Mouse (Mus musculus) embryo, embryonic 9.5 days (tissue): ENCODE data around the gene Atp6v0a2.

Experiments used
- DNase-seq: peaks from one replicate; pipeline ENCODE4 v3.0.0-alpha.2; 2017; ENCODE audit errors: extremely low spot score

Gene Atp6v0a2

DNA sequence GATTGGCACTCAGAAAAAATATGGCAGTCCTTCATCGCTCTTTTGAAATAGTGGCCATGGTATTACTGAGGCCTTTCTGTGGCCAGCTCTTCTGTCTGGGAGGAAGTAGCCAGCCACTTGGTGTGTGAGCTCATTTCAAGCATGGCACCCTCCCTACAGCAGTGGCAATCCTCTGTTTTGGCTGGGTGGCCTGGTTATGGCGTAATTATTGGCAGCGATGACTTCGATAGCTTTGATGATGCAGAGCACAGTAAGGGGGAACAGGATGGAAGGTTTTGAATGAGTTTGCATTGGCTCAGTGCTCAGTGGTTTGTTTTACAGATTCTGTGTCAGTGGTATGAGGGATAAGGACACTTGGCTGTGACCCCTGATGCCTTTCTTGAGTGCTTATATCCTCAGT, 8.3 kb downstream of the Atp6v0a2 start:
- DNase-seq, result no peak

DNA sequence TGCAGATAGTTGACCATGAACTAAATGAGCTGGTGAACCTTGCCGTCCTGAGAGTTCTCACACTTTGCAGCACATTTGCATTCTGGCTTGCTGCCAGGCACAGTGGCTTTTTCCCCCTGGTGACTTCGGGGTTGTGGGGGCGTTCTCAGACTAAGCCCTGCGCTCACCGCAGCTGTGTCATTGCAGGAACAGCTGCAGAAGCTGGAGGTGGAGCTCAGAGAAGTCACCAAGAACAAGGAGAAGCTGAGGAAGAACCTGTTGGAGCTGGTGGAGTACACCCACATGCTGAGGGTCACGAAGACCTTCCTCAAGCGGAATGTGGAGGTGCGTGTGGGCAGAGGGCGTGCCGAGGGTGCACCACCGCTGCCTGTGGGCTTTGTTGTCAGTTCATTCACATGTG, 8.9 kb downstream of the Atp6v0a2 start:
- DNase-seq, result no peak

DNA sequence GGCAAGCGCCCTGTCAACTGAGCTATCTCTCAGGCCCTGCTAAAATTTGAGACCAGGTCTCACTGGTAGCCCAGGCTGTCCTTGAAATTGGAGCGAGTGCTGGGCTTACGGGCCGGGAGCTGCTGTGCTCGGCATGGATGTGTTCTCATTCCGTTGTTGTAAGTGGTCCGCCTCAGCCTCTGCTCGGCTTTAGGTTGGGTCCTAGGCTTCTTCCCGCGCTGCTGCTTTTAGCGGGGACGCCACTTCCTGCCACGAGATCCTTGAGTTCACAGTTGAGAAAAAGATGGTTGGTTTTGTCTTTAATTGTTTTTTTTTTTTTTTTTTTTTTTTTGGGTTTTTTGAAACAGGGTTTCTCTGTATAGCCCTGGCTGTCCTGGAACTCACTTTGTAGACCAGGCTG, 9.5 kb downstream of the Atp6v0a2 start:
- no peak for DNase-seq

DNA sequence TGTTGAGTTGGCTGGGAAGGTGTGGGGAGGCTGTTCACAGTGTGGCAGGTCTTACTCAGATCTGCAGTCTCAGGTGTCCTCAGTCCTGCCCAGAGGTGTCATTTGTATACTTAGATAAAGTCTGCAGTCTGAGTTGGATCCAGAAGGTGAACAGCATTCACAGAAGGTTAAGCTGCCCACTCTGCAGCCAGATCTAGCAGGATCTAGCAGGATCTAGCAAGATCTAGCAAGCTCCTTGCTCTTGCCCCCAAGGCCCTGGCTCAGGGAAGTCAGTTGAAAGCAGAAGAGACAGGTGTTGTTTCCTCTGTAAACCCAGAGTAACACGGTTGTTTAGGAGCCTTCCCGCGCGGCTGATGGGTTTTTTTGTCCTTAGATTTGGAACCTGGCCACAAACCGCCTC, 85.4 kb downstream of the Atp6v0a2 start:
- no peak for DNase-seq

DNA sequence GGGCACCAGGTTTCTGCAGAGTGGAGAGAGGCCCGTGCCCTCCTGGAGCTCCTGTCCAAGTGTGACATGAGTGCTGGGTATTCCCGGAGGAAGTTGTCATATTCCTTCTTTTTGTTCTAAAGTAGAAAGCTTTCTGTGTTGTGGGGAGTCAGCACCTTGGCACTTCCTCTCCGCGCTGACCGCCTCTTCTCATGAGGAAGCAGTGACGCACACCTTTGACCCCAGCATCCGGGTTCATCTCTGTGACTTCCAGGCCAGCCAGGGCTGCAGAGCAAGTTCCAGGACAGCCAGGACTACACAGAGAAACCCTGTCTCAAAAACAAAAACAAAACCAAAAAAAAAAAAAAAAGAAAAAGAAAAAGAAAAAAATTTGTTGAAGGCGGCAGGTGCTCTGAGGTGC, 86.8 kb downstream of the Atp6v0a2 start:
- no peak for DNase-seq

DNA sequence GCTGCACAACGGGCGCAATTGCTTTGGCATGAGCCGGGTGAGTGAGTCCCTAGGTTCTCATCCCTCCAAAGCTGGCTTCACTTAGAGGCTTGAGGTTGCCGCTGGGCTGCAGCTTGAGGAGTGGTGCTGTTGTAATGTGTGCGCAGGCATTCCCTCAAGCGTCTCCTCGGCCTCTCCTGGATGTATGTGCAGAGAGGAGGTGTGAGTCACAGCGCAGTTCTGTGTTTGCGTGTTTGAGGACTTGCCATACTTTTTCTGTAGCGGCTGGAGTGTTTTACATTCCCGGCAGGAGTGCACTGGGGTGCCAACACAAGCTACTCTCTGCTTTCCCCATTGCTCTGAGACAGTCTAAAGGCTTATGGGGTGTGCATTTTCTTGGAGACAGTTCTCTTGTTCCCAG, 89.6 kb downstream of the Atp6v0a2 start:
- no peak for DNase-seq

DNA sequence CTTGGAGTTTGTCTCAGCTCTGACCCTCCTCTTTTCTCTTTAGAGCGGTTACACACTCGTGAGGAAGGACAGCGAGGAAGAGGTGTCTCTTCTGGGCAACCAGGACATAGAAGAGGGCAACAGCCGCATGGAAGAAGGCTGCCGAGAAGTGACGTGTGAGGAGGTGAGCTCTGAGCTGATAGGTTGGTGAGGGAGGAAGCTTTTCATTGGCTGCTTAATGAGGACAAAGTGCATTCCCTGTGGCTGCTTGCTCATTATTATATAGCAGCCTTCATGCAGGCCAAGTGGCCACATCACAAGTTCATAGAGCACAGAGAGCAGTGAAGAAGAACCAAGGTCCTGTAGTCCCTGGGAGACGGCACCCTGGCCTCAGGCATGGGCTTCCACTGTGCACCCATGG, 90.0 kb downstream of the Atp6v0a2 start:
- DNase-seq, result no peak

DNA sequence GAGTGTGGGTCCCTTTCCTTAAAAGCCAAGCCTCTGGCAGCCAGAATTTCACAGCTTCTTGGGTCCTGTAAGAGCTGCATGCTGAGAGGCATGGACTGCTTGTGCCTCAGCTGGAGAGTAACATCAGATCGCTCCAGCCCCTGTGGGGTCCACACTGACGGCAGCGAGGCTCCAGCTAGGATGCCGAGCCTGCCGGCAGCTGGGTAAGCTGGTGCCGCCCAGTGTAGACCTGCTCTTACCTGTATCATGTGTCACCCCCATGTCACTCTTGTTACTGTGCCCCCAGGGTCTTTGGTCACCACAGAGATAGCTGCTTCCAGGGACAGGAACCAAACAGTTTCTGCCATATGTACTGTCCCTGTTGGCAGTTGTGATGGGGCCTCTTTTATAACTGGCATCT, 94.7 kb downstream of the Atp6v0a2 start:
- DNase-seq, result no peak

DNA sequence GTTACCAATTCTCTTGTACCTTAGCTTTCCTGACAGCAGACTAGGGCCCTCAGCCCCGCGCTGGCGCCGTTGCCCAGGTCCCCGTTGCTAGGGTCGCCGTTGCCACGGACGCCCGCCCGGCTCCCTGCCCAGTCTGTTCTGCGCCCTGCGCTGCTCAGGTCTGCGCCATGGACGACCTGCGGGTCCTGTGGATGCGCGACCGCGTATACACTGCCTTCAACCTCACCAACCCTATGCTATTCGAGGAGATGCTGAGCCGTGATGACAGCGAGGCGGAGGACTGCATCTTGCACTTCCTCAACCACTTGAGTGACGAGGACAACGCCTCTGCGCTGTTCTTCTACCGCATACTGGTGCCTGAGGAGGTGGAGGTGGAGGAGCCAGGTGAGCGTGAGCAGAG, 96.6 kb downstream of the Atp6v0a2 start, which contains the start of gene Dnah10:
Gene Dnah10 (plus strand): TSS at position 89 of the 400 bp plus-strand sequence.
- DNase-seq, result peak; percentile 22

DNA sequence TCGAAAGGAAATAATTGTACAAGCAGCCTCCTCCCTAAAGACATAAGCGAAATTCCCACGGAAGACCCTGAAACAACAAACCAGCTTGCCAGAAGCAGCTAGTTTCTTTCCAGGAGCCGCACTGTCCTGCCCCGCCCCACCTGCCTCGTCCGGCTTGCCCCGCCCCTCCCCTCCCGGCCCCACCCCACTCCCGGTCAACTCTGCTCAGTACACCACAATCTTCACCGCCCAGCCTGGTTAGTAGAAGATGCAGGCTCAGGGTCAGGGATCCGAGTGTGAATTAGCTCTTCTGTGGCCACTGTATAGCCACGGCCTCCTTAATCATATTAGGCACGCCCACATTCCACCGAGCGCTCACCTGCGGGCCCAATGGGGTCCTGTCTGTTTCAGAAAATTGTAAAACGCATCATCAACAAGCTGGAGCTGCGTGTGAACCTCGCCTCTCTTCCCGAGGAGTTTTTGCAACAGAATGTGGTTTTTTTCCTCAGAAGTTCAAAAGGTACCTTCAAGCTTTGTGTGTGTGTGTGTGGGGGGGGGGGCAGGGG, 101.4 kb downstream of the Atp6v0a2 start:
- DNase-seq, result no peak

DNA sequence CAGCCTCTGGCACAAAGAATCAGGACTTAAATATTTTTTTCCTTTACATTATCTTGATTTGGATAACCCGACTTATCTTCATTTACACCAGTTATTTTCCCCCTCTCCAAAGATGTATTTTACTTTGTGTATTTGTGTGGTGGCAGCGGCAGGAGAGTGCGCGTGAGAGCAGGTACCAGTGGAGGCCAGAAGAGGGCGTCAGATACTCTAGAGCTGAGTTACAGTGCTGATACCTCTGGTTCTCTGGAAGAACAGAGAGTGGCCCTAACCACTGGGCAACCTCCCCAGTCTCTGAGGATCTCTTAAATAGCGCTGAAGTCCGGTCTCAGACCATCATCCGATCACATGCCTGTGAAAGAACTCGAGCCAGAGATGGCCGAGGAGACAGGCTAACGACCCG, 105.6 kb downstream of the Atp6v0a2 start:
- DNase-seq, result no peak

DNA sequence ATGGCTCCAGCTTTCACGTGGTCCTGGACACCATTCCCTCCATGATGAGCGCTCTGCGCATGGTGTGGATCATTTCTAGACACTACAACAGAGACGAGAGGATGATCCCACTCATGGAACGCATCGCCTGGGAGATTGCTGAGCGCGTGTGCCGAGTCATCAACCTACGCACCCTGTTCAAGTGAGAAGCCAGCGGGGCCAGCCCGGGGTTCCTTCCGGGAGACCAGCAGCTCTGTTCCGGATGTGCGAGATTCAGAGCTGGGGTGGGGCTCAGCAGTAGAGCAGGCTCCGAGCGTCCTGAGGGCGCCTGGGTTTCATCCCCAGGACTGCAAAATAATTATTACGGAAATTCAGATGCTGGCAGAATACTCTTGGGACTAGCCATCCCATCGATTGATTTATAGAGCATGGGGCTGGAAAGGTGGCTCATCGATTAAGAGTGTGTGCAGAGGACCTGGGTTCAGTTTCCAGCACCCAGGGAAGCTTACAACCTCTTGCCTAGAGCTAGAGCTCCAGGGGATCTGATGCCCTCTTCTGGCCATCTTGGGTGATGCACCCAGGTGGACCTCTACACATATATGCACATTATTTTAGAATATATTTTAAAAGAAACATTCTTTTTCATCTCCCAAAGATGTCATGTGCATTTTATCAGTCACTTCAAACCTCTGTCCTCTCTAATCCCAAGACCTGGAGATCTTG, 113.7 kb downstream of the Atp6v0a2 start:
- no peak for DNase-seq

DNA sequence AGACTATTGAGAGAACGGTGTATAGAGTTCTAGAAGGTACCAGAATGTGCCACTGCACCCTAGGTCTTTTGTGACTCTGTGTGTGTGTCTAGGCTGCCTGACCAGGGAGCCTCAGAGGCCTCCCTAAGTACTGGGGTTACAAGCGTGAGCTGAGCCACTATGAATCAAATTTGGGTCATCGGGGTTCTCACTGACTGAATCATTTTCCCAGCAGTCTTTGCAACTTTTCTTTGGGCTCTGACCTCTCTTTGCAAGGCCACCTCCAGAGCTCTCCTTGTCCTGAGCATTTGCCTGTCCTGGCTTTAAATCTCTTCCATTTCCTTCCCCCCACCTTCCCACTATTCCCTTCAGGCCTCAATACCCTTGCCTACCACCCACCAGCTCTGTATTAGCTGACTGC, 115.5 kb downstream of the Atp6v0a2 start:
- DNase-seq, result no peak

DNA sequence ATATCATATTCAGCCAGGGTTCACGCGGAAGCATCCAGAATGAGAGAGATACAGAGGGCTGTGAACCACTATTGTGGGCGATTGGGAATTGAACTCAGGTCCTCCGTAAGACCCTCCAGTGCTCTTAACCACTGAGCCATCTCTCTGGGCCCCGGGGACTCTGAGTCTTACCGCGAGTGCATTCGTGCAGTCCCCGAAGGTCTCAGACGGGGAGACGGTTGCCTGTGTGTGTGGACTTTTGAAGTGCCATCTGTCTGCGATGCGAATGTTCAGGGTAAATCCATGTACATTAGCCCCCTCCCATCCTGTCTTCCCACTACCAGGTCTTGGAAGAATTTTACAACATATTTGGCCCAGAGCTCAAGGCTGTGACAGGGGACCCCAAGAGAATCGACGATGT, 117.8 kb downstream of the Atp6v0a2 start:
- no peak for DNase-seq

DNA sequence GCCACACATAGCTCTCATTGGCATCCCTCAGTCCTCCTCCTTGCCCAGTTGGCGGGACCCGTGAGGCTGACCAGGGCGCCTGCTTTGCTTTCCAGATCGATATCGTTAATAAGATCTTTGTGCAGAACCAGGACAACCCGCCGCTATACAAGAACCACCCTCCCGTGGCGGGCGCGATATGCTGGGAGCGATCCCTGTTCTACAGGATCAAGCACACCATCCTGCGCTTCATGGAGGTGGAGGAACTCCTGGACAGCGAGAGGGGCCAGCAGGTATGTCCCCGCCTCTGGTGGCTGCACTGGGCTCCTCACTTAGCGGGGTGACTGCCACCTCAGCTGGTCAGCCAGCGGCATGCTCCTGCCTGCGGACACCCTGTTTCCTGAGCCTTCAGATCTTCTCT, 119.9 kb downstream of the Atp6v0a2 start:
- no peak for DNase-seq

DNA sequence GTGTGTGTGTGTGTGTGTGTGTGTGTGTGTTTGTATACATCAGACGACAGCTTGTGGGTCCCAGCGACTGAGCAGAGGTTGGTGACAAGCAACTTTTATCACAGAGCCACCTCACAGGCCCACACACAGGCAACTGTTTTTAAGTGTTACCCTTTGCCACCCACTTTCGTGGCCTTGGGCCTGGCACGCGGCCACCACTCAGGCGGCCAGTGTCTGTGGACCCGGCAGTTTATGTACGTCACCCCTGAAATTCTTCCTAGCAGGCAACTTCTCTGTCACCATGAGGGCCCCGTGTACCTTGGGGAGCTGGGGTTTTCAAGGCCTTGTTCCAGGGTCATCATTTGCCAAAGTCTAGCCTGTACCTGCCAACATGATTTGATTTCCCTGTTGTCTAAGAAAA, 123.3 kb downstream of the Atp6v0a2 start:
- no peak for DNase-seq

DNA sequence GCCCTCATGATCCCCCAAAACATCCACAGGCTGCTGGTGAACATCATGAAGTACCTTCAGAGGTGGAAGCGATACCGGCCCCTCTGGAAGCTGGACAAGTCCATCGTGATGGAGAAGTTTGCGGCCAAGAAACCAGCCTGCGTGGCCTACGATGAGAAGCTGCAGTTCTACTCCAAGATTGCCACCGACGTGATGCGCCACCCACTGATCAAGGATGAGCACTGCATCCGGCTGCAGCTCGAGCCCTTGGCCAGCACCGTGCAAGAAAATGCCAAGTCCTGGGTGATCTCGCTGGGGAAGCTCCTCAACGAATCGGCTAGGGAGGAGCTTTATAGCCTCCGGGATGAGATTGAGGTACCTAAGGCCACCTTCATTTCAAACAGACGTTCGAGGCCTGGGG, 132.6 kb downstream of the Atp6v0a2 start:
- DNase-seq, result no peak

DNA sequence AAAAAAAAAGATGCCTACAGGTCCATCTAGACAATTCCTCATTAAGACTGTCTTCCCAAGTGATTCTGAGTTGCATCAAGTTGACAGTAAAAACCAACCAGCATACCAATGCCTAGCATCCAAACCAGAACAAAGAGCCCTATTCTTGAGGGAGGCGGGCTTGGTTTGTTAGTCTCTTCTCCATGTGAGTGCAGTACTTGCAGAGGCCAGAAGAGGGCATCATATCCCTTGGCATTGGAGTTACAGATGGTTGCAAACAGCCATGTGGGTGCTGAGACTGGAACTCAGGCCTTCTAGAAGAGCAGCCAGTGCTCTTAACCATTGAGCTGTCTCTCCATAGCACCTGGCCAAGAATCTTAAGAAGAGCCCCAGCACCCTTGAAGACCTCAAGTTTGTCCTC, 133.4 kb downstream of the Atp6v0a2 start:
- DNase-seq, result no peak
